Mouse (Mus musculus): ENCODE data around the gene H3f3b. TPM values are rescaled to one million over a fixed set of nuclear protein-coding genes. Genes with fewer than 3 reads are reported as not detected.

Gene H3f3b
- polyA plus RNA-seq, 1 experiment from 2014 or later, result 2,318 TPM

GRCm38 (mm10) chr11:116018106-116018505 is 9.7 kb downstream of the H3f3b start:
- Histone ChIP-seq H3K9me3 (ENCODE audit: control insufficient read depth, low read length) (no peaks in the 10 kb centered on the region), H3K27ac (ENCODE audit: low read length) (no peak overlapping the region), H3K4me3 (replicated peaks; ENCODE audit: low read length) (no peak overlapping the region), H3K4me1 (replicated peaks; ENCODE audit: control insufficient read depth, insufficient read depth, low read length) (peaks cover 12% of the 10 kb centered on the region), H3K27me3 (replicated peaks; ENCODE audit: control insufficient read depth, insufficient read depth, low read length) (no peaks in the 10 kb centered on the region), H3K9ac (replicated peaks; ENCODE audit: low read depth, low read length) (no peak overlapping the region), H3K36me3 (ENCODE audit: control insufficient read depth, insufficient read depth) (peaks cover 12% of the 10 kb centered on the region), H3K4me2 (ENCODE audit: low read length) (no peak overlapping the region)
- no peak for ATAC-seq
- 31% methylated on average over 6 of the region's 6 CpGs for WGBS

DNA sequence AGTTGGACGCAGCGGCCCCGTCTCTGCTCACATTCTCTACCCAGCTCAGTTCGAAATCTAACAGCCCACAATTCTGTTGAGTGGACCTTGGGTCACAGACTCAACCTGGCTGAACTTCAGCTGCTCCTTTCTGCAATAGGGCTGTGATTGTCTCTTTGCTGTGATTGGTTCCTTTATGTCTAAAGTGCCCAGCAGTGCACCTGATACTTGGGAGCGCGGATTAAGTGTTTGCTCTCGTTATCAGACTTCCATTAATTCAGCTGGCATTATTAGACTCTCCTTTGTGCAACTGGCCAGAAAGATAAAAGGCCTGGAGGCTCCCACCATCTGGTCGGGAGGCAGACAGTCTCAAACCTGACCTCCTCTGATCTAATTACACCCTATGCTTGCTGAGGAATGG is 12.9 kb downstream of the H3f3b start:
- H3K4me3 ChIP-seq (replicated peaks; ENCODE audit: low read length), result no peak overlapping the region

GRCm38 (mm10) chr11:116012262-116012947 is 15.4 kb downstream of the H3f3b start, which contains the start of gene Galk1:
TSS of gene Galk1 (minus strand) at chr11:116012719.
- Histone ChIP-seq H3K27ac (ENCODE audit: low read length) (peak within 1 kb of the TSS; percentile 67), H3K4me2 (ENCODE audit: low read length) (peak within 1 kb of the TSS; percentile 79), H3K9me3 (ENCODE audit: control insufficient read depth, low read length) (no peaks in the 10 kb centered on the region), H3K36me3 (ENCODE audit: control insufficient read depth, insufficient read depth) (no peaks in the 10 kb centered on the region), H3K9ac (replicated peaks; ENCODE audit: low read depth, low read length) (peak within 1 kb of the TSS; percentile 78), H3K27me3 (replicated peaks; ENCODE audit: control insufficient read depth, insufficient read depth, low read length) (no peaks in the 10 kb centered on the region), H3K4me3 (replicated peaks; ENCODE audit: low read length) (peak within 1 kb of the TSS; percentile 70), H3K4me1 (replicated peaks; ENCODE audit: control insufficient read depth, insufficient read depth, low read length) (peaks cover 18% of the 10 kb centered on the region)
- WGBS, result under 1% methylated on average over 55 of the region's 55 CpGs
- peak; percentile 83 for ATAC-seq

More for the DNA sequence above, 12.9 kb downstream of the H3f3b start:
- H3K36me3 ChIP-seq (ENCODE audit: control insufficient read depth, insufficient read depth), result no peaks in the 10 kb centered on the region
- peaks cover 15% of the 10 kb centered on the region for H3K4me1 ChIP-seq (replicated peaks; ENCODE audit: control insufficient read depth, insufficient read depth, low read length)
- 42% methylated on average over 8 of the region's 8 CpGs for WGBS
- H3K27me3 ChIP-seq (replicated peaks; ENCODE audit: control insufficient read depth, insufficient read depth, low read length), result no peaks in the 10 kb centered on the region
- ATAC-seq, result no peak
- no peak overlapping the region for H3K9ac ChIP-seq (replicated peaks; ENCODE audit: low read depth, low read length)
- no peak overlapping the region for H3K27ac ChIP-seq (ENCODE audit: low read length)
- H3K4me2 ChIP-seq (ENCODE audit: low read length), result no peak overlapping the region
- no peaks in the 10 kb centered on the region for H3K9me3 ChIP-seq (ENCODE audit: control insufficient read depth, low read length)

DNA sequence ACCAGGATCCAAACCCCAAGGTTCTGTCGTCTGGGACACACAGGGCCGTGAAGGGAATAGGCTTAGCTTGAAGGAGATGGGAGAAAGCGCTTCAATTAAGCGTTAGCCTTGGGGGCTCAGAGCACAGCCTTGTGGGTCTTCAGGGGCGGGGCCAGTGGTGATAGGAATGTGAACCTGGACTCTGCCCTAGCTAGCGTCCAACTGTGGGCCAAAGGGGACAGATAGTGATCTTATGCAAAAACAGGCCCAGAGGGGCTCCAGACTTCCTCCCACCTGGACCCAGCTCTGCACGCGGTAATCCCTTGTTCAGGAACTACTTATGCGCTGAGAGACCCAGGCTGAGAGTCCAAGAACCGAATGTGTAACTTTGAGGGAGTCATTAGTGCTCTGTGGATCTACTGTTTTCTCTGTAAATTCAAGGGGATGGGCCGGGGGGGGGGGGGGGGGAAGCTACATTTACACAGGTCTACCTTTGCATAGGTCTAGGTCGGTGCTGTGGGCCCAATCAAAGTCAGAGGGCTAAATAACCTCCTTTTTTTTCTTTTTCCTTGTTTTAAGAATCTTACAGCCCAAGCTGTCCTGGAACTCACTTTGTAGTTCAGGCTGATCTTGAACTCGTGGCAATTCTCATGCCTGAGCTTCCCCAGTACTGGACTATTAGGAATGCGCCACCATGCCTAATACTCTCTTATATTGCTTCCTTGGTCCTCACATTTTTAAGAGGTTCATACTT is 16.1 kb downstream of the H3f3b start:
- Histone ChIP-seq H3K9ac (replicated peaks; ENCODE audit: low read depth, low read length) (peak overlapping the region; percentile 78), H3K4me2 (ENCODE audit: low read length) (peak overlapping the region; percentile 79), H3K36me3 (ENCODE audit: control insufficient read depth, insufficient read depth) (no peaks in the 10 kb centered on the region), H3K27me3 (replicated peaks; ENCODE audit: control insufficient read depth, insufficient read depth, low read length) (no peaks in the 10 kb centered on the region), H3K4me1 (replicated peaks; ENCODE audit: control insufficient read depth, insufficient read depth, low read length) (peaks cover 18% of the 10 kb centered on the region), H3K9me3 (ENCODE audit: control insufficient read depth, low read length) (no peaks in the 10 kb centered on the region), H3K27ac (ENCODE audit: low read length) (no peak overlapping the region), H3K4me3 (replicated peaks; ENCODE audit: low read length) (peak overlapping the region; percentile 70)
- ATAC-seq, result no peak
- WGBS, result 25% methylated on average over 14 of the region's 14 CpGs

GRCm38 (mm10) chr11:116010948-116011347 is 16.8 kb downstream of the H3f3b start:
- Histone ChIP-seq H3K27ac (ENCODE audit: low read length) (no peak overlapping the region), H3K4me1 (replicated peaks; ENCODE audit: control insufficient read depth, insufficient read depth, low read length) (peaks cover 18% of the 10 kb centered on the region), H3K27me3 (replicated peaks; ENCODE audit: control insufficient read depth, insufficient read depth, low read length) (no peaks in the 10 kb centered on the region), H3K4me3 (replicated peaks; ENCODE audit: low read length) (no peak overlapping the region), H3K9me3 (ENCODE audit: control insufficient read depth, low read length) (no peaks in the 10 kb centered on the region), H3K9ac (replicated peaks; ENCODE audit: low read depth, low read length) (no peak overlapping the region), H3K4me2 (ENCODE audit: low read length) (no peak overlapping the region), H3K36me3 (ENCODE audit: control insufficient read depth, insufficient read depth) (no peaks in the 10 kb centered on the region)
- WGBS, result 84% methylated on average over 5 of the region's 5 CpGs
- no peak for ATAC-seq

DNA sequence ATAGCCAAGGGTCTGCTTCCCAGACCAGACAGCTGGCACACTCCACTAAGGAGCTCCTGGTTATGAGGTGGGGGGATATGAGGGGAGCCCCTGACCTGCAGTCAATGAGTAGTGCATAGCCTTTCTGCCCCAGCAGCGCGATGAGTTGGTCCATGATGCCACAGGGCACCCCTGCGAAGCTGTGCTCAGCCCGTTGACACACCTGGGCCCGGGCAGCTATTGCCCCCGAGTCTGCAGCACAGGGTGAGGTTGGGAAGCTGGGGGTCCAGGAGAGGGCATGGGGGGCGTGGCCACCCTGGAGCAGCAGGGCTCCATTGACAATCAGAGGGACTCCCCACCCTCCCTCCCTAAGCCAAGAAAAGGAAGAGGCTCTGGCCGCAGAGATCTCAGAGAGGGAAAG is 17.6 kb downstream of the H3f3b start:
- Histone ChIP-seq H3K27ac (ENCODE audit: low read length) (no peak overlapping the region), H3K27me3 (replicated peaks; ENCODE audit: control insufficient read depth, insufficient read depth, low read length) (no peaks in the 10 kb centered on the region)
- WGBS, result 92% methylated on average over 8 of the region's 8 CpGs

DNA sequence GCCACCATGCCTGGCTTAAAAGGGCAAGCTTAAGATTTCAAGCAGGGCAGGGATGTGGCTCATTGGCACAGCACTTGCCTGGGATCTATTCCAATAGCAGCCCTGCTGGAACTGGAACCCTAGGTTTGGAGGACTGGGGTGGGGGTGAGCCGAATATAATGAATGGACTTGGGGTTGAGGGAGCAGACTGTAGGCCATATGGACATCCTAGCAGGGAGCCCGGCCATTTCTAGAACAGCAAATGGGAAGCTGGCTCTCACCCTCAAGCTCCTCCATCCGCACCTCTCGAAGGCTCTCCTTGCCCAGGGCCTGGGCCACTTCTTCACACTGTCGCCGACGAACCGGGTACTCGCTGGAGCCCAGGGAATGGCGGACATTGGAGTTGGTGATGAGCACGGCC is 18.1 kb downstream of the H3f3b start:
- ATAC-seq, result no peak

More for the DNA sequence above, 17.6 kb downstream of the H3f3b start:
- no peak overlapping the region for H3K4me3 ChIP-seq (replicated peaks; ENCODE audit: low read length)
- no peak overlapping the region for H3K9ac ChIP-seq (replicated peaks; ENCODE audit: low read depth, low read length)
- H3K4me2 ChIP-seq (ENCODE audit: low read length), result no peak overlapping the region
- H3K9me3 ChIP-seq (ENCODE audit: control insufficient read depth, low read length), result no peaks in the 10 kb centered on the region
- ATAC-seq, result no peak
- H3K36me3 ChIP-seq (ENCODE audit: control insufficient read depth, insufficient read depth), result no peaks in the 10 kb centered on the region
- H3K4me1 ChIP-seq (replicated peaks; ENCODE audit: control insufficient read depth, insufficient read depth, low read length), result peaks cover 22% of the 10 kb centered on the region

GRCm38 (mm10) chr11:116008832-116009375 is 18.9 kb downstream of the H3f3b start:
- Histone ChIP-seq H3K4me2 (ENCODE audit: low read length) (no peak overlapping the region), H3K4me1 (replicated peaks; ENCODE audit: control insufficient read depth, insufficient read depth, low read length) (peaks cover 28% of the 10 kb centered on the region), H3K4me3 (replicated peaks; ENCODE audit: low read length) (no peak overlapping the region), H3K27me3 (replicated peaks; ENCODE audit: control insufficient read depth, insufficient read depth, low read length) (no peaks in the 10 kb centered on the region), H3K9me3 (ENCODE audit: control insufficient read depth, low read length) (no peaks in the 10 kb centered on the region), H3K9ac (replicated peaks; ENCODE audit: low read depth, low read length) (no peak overlapping the region), H3K36me3 (ENCODE audit: control insufficient read depth, insufficient read depth) (no peaks in the 10 kb centered on the region), H3K27ac (ENCODE audit: low read length) (no peak overlapping the region)
- ATAC-seq, result no peak
- 82% methylated on average over 13 of the region's 13 CpGs for WGBS

More for the DNA sequence above, 18.1 kb downstream of the H3f3b start:
- Histone ChIP-seq H3K27me3 (replicated peaks; ENCODE audit: control insufficient read depth, insufficient read depth, low read length) (no peaks in the 10 kb centered on the region), H3K4me1 (replicated peaks; ENCODE audit: control insufficient read depth, insufficient read depth, low read length) (peaks cover 27% of the 10 kb centered on the region), H3K9me3 (ENCODE audit: control insufficient read depth, low read length) (no peaks in the 10 kb centered on the region), H3K4me3 (replicated peaks; ENCODE audit: low read length) (no peak overlapping the region), H3K4me2 (ENCODE audit: low read length) (no peak overlapping the region), H3K9ac (replicated peaks; ENCODE audit: low read depth, low read length) (no peak overlapping the region), H3K36me3 (ENCODE audit: control insufficient read depth, insufficient read depth) (no peaks in the 10 kb centered on the region), H3K27ac (ENCODE audit: low read length) (no peak overlapping the region)
- WGBS, result 82% methylated on average over 11 of the region's 11 CpGs

DNA sequence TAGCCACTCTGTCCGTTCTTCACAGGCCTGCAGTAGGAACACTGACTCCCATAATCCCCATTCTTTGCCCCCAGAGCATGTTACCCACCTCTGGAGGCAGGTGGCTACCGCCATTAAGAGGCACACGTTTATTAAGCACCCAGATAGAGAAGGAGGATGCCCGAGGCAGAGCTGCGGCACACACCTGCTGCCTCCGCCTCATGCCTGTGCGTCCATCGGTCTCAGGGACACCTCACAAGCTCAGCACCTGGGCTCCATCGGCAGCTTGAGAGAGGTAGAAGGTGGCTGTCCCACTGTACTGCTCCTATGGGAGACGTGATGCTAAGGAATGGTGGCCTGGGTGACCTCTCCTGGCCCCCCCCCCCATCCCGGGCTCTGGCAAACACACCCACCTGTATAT is 19.4 kb downstream of the H3f3b start:
- Histone ChIP-seq H3K27me3 (replicated peaks; ENCODE audit: control insufficient read depth, insufficient read depth, low read length) (no peaks in the 10 kb centered on the region), H3K4me3 (replicated peaks; ENCODE audit: low read length) (no peak overlapping the region), H3K9ac (replicated peaks; ENCODE audit: low read depth, low read length) (no peak overlapping the region), H3K4me1 (replicated peaks; ENCODE audit: control insufficient read depth, insufficient read depth, low read length) (peaks cover 28% of the 10 kb centered on the region), H3K36me3 (ENCODE audit: control insufficient read depth, insufficient read depth) (no peaks in the 10 kb centered on the region), H3K4me2 (ENCODE audit: low read length) (no peak overlapping the region), H3K9me3 (ENCODE audit: control insufficient read depth, low read length) (no peaks in the 10 kb centered on the region), H3K27ac (ENCODE audit: low read length) (no peak overlapping the region)
- WGBS, result 85% methylated on average over 11 of the region's 11 CpGs
- ATAC-seq, result no peak

Data from forebrain, embryonic 16.5 days (tissue).